Mouse (Mus musculus) forebrain, embryonic 10.5 days (tissue): Measurements from ENCODE around the gene Commd7. TPM values are rescaled to one million over a fixed set of nuclear protein-coding genes. Genes with fewer than 3 reads are reported as not detected.

Experiments used
- DNase-seq: peaks from one replicate; pipeline ENCODE4 v3.0.0-alpha.2; 2017; ENCODE audit warnings: low spot score; ENCODE audit errors: extremely low spot score
- H3K27ac ChIP-seq: fragments of 300-500 bp; sonication (generic); 2 replicates; pipeline ENCODE4 v1.5.1; 2016; ENCODE audit warnings: mild to moderate bottlenecking
- H3K27me3 ChIP-seq: fragments of 300-500 bp; sonication (generic); 2 replicates; pipeline ENCODE4 v1.6.1; 2016; ENCODE audit warnings: mild to moderate bottlenecking; ENCODE audit not compliant: poor library complexity, severe bottlenecking
- H3K36me3 ChIP-seq: fragments of 300-500 bp; sonication (generic); replicated peaks from 2 replicates; pipeline ENCODE4 v1.6.1; 2016; ENCODE audit warnings: mild to moderate bottlenecking, moderate library complexity
- H3K4me1 ChIP-seq: fragments of 300-500 bp; sonication (generic); 2 replicates; pipeline ENCODE4 v1.6.1; 2016
- H3K4me3 ChIP-seq: fragments of 300-500 bp; sonication (generic); 2 replicates; pipeline ENCODE4 v1.5.1; 2016; ENCODE audit warnings: mild to moderate bottlenecking, moderate library complexity
- H3K9me3 ChIP-seq: fragments of 300-500 bp; sonication (generic); 2 replicates; pipeline ENCODE4 v1.6.1; 2016; ENCODE audit warnings: mild to moderate bottlenecking, moderate library complexity
- WGBS: fragments of 180-500 bp; shearing (Covaris S2); methylation state at CpG from one replicate; pipeline ENCODE4 v1.1.7; 2016; 5-methylcytosine and 5-hydroxymethylcytosine counted together
- polyA plus RNA-seq: library from polyadenylated mRNA; unstranded; fragments of >200 nt; fragmentation: Nextera tagmentation; extraction: Ambion mirVana; gene quantifications from 2 replicates; pipeline ENCODE4 v1.2.1, GENCODE M21; 2016

Gene Commd7
- polyA plus RNA-seq, 1 experiment from 2014 or later: 66.2 TPM

GRCm38 (mm10) chr2:153600021-153600666, 32.4 kb downstream of the Commd7 start:
- Histone ChIP-seq H3K36me3 (no peaks in the 10 kb centered on the region), H3K4me3 (no peak overlapping the region), H3K4me1 (peaks cover 26% of the 10 kb centered on the region), H3K9me3 (no peaks in the 10 kb centered on the region), H3K27me3 (no peaks in the 10 kb centered on the region), H3K27ac (peak overlapping the region; percentile 25)
- no peak for DNase-seq
- WGBS: 60% methylated on average over 6 of the region's 6 CpGs

GRCm38 (mm10) chr2:153597626-153598025, 35.0 kb downstream of the Commd7 start:
- Histone ChIP-seq H3K4me1 (peaks cover 31% of the 10 kb centered on the region), H3K27me3 (0 out of 2 replicates have a peak, but pooled peaks cover 3% of the 10 kb centered on the region), H3K36me3 (no peaks in the 10 kb centered on the region), H3K27ac (no peak overlapping the region), H3K4me3 (no peak overlapping the region), H3K9me3 (no peaks in the 10 kb centered on the region)
- WGBS: 82% methylated on average over 4 of the region's 4 CpGs
- no peak for DNase-seq

- 79% methylated on average over 3 of the region's 3 CpGs for WGBS
- H3K4me1 ChIP-seq: peaks cover 31% of the 10 kb centered on the region
- DNase-seq: no peak
- H3K27me3 ChIP-seq: 0 out of 2 replicates have a peak, but pooled peaks cover 3% of the 10 kb centered on the region
- H3K27ac ChIP-seq: no peak overlapping the region
- no peaks in the 10 kb centered on the region for H3K9me3 ChIP-seq
- H3K36me3 ChIP-seq: no peaks in the 10 kb centered on the region
- H3K4me3 ChIP-seq: no peak overlapping the region
These were observed 35.6 kb downstream of the Commd7 start for GRCm38 (mm10) chr2:153597014-153597413.

- H3K4me3 ChIP-seq: no peak overlapping the region
- H3K9me3 ChIP-seq: no peaks in the 10 kb centered on the region
- H3K27me3 ChIP-seq: 0 out of 2 replicates have a peak, but pooled peaks cover 3% of the 10 kb centered on the region
- no peak overlapping the region for H3K27ac ChIP-seq
- WGBS: 56% methylated on average over 4 of the region's 4 CpGs
- DNase-seq: no peak
- peaks cover 15% of the 10 kb centered on the region for H3K4me1 ChIP-seq
- H3K36me3 ChIP-seq: no peaks in the 10 kb centered on the region
These were observed 37.6 kb downstream of the Commd7 start for GRCm38 (mm10) chr2:153594998-153595397.

GRCm38 (mm10) chr2:153593186-153593585, 39.4 kb downstream of the Commd7 start:
- no peaks in the 10 kb centered on the region for H3K9me3 ChIP-seq
- DNase-seq: no peak
- no peak overlapping the region for H3K27ac ChIP-seq
- H3K36me3 ChIP-seq: no peaks in the 10 kb centered on the region
- 51% methylated on average over 9 of the region's 9 CpGs for WGBS
- 0 out of 2 replicates have a peak, but pooled peaks cover 3% of the 10 kb centered on the region for H3K27me3 ChIP-seq
- no peak overlapping the region for H3K4me3 ChIP-seq
- peaks cover 15% of the 10 kb centered on the region for H3K4me1 ChIP-seq

- WGBS: 76% methylated on average over 8 of the region's 8 CpGs
- DNase-seq: no peak
- 0 out of 2 replicates have a peak overlapping the region, but pooled peaks have one; percentile 15 for H3K27ac ChIP-seq
These were observed 40.2 kb downstream of the Commd7 start for GRCm38 (mm10) chr2:153592056-153593014.

GRCm38 (mm10) chr2:153586515-153587174, 45.9 kb downstream of the Commd7 start:
- no peaks in the 10 kb centered on the region for H3K36me3 ChIP-seq
- peak; percentile 86 for DNase-seq
- H3K27ac ChIP-seq: peak overlapping the region; percentile 26; the same call in 1 of the 2 replicates
- WGBS: 13% methylated on average over 15 of the region's 15 CpGs
- H3K4me3 ChIP-seq: peak overlapping the region; percentile 19; the same call in 1 of the 2 replicates
- H3K4me1 ChIP-seq: peaks cover 31% of the 10 kb centered on the region
- H3K27me3 ChIP-seq: peaks cover 31% of the 10 kb centered on the region
- no peaks in the 10 kb centered on the region for H3K9me3 ChIP-seq

More at GRCm38 (mm10) chr2:153592056-153593014, 40.2 kb downstream of the Commd7 start:
- H3K36me3 ChIP-seq: no peaks in the 10 kb centered on the region
- peaks cover 7% of the 10 kb centered on the region for H3K4me1 ChIP-seq
- no peaks in the 10 kb centered on the region for H3K9me3 ChIP-seq
- H3K4me3 ChIP-seq: no peak overlapping the region
- H3K27me3 ChIP-seq: 0 out of 2 replicates have a peak, but pooled peaks cover 3% of the 10 kb centered on the region

- Histone ChIP-seq H3K27ac (peak overlapping the region; percentile 26; the same call in 1 of the 2 replicates), H3K27me3 (peaks cover 37% of the 10 kb centered on the region), H3K4me1 (peaks cover 37% of the 10 kb centered on the region), H3K36me3 (no peaks in the 10 kb centered on the region), H3K9me3 (no peaks in the 10 kb centered on the region), H3K4me3 (no peak overlapping the region)
- no peak for DNase-seq
- 61% methylated on average over 6 of the region's 6 CpGs for WGBS
These were observed 46.6 kb downstream of the Commd7 start for GRCm38 (mm10) chr2:153585981-153586380.

GRCm38 (mm10) chr2:153584396-153584795, 48.2 kb downstream of the Commd7 start:
- H3K4me1 ChIP-seq: peaks cover 48% of the 10 kb centered on the region
- H3K4me3 ChIP-seq: no peak overlapping the region
- no peaks in the 10 kb centered on the region for H3K36me3 ChIP-seq
- no peaks in the 10 kb centered on the region for H3K9me3 ChIP-seq
- H3K27ac ChIP-seq: peak overlapping the region; percentile 1; the same call in 1 of the 2 replicates
- WGBS: 70% methylated on average over 4 of the region's 4 CpGs
- no peak for DNase-seq
- peaks cover 37% of the 10 kb centered on the region for H3K27me3 ChIP-seq

GRCm38 (mm10) chr2:153583641-153584049, 48.9 kb downstream of the Commd7 start:
- H3K27me3 ChIP-seq: peaks cover 37% of the 10 kb centered on the region
- no peak for DNase-seq
- no peaks in the 10 kb centered on the region for H3K36me3 ChIP-seq
- H3K4me1 ChIP-seq: peaks cover 48% of the 10 kb centered on the region
- peak overlapping the region; percentile 76 for H3K27ac ChIP-seq
- WGBS: 43% methylated on average over 14 of the region's 14 CpGs
- H3K4me3 ChIP-seq: no peak overlapping the region
- no peaks in the 10 kb centered on the region for H3K9me3 ChIP-seq

- peak overlapping the region; percentile 76 for H3K27ac ChIP-seq
- DNase-seq: no peak
- peaks cover 48% of the 10 kb centered on the region for H3K4me1 ChIP-seq
- no peaks in the 10 kb centered on the region for H3K9me3 ChIP-seq
- H3K27me3 ChIP-seq: peaks cover 37% of the 10 kb centered on the region
- no peaks in the 10 kb centered on the region for H3K36me3 ChIP-seq
- WGBS: 49% methylated on average over 15 of the region's 15 CpGs
- H3K4me3 ChIP-seq: no peak overlapping the region
These were observed 49.5 kb downstream of the Commd7 start for GRCm38 (mm10) chr2:153582876-153583585.

GRCm38 (mm10) chr2:153581416-153581815, 51.2 kb downstream of the Commd7 start:
- Histone ChIP-seq H3K9me3 (no peaks in the 10 kb centered on the region), H3K4me3 (no peak overlapping the region), H3K27ac (0 out of 2 replicates have a peak overlapping the region, but pooled peaks have one; percentile 49), H3K36me3 (no peaks in the 10 kb centered on the region), H3K4me1 (peaks cover 50% of the 10 kb centered on the region), H3K27me3 (peaks cover 37% of the 10 kb centered on the region)
- 90% methylated on average over 7 of the region's 7 CpGs for WGBS
- no peak for DNase-seq
